12 mouse cellular contexts compared by ENCODE assay signal in the genomic region with DNA sequence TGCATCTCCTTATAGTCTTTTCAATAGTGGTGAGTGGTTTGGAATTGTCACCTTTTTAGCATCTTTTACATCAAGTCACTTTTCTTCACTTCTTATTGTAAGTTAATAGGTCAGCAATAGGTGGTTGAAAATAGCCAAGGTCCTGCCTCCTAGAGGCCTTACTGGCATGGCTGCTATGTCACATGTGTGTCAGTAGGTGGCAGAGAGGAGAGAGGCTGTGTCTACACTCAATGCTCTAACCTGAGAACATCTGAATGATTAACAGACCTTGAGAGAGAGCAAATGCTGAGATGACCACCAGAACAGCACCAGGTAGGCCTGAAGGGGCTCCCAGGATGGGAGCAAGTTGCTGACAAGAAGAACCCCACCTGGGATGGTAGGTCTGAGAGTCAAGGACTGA.
DNase-seq lines count a peak whose midpoint lies in the region; ATAC-seq and TF ChIP-seq lines count a peak whose summit lies in the region.
"Had no signal": no experiment of that assay in that cellular context is flagged by ENCODE, and none has a peak within 500 bp of the region (broad histone marks: within the 10 kb centered on the region; RNA-seq: fewer than 3 reads in every experiment).

No protein-coding gene starts in this region.

- ATAC-seq in forebrain, embryonic 13.5 days = no peak

- DNase-seq in gastrocnemius, adult 2 months = no peak
- no peak for DNase-seq in gastrocnemius, postnatal 4 days (ENCODE audit: low spot score in 2 of 2)
- peak; percentile 50 to 58 for DNase-seq in B cell, adult 2 months
- DNase-seq in embryo, embryonic 10.5 days (ENCODE audit: low spot score) = peak; percentile 28
- peak; percentile 32 for DNase-seq in lung, postnatal 10 days
- DNase-seq in left cerebral cortex, postnatal 36 days (ENCODE audit: low spot score in 2 of 2) = no peak
- DNase-seq in left cerebral cortex, postnatal 10 days (ENCODE audit: extremely low spot score in 1 of 2, low spot score in 2 of 2) = no peak

- no peaks in the 10 kb centered on the region for H3K36me3 ChIP-seq in forebrain, embryonic 13.5 days (ENCODE audit: poor library complexity, severe bottlenecking)
- H3K36me3 ChIP-seq: embryonic facial prominence, embryonic 12.5 days; G1E; heart, embryonic 15.5 days; liver, embryonic 15.5 days had no signal

- H3K4me3 ChIP-seq in gastrocnemius, adult 2 months = no peak overlapping the region
- no peak overlapping the region for H3K4me3 ChIP-seq in forebrain, embryonic 13.5 days
- H3K4me3 ChIP-seq: embryonic facial prominence, embryonic 12.5 days; heart, embryonic 15.5 days; liver, embryonic 15.5 days had no signal

- no peaks in the 10 kb centered on the region for H3K4me1 ChIP-seq in forebrain, embryonic 13.5 days
- H3K4me1 ChIP-seq: heart, embryonic 15.5 days; liver, embryonic 15.5 days had no signal

- no peaks in the 10 kb centered on the region for H3K9me3 ChIP-seq in forebrain, embryonic 13.5 days (replicated peaks)
- H3K9me3 ChIP-seq: embryonic facial prominence, embryonic 12.5 days; heart, embryonic 15.5 days; liver, embryonic 15.5 days had no signal

- H3K4me2 ChIP-seq in forebrain, embryonic 13.5 days = no peak overlapping the region
- H3K4me2 ChIP-seq: embryonic facial prominence, embryonic 12.5 days; heart, embryonic 15.5 days; liver, embryonic 15.5 days had no signal

- no peak overlapping the region for H3K27ac ChIP-seq in gastrocnemius, adult 2 months
- H3K27ac ChIP-seq in forebrain, embryonic 13.5 days = no peak overlapping the region
- H3K27ac ChIP-seq: embryonic facial prominence, embryonic 12.5 days; heart, embryonic 15.5 days; liver, embryonic 15.5 days had no signal

- H3K9ac ChIP-seq in forebrain, embryonic 13.5 days = no peak overlapping the region
- H3K9ac ChIP-seq: embryonic facial prominence, embryonic 12.5 days; heart, embryonic 15.5 days; liver, embryonic 15.5 days had no signal

- intact Hi-C loops in gastrocnemius, adult 2 months (cut with DNase I) = no loop called here
- intact Hi-C loops in left cerebral cortex, postnatal 36 days (cut with DNase I) = loop anchor here (10.0 kb wide), 1 partner anchor 129 kb away; no protein-coding TSS in a partner anchor
- intact Hi-C loops in left cerebral cortex, postnatal 10 days (cut with DNase I) = no loop called here

- TF ChIP-seq CTCF in gastrocnemius, adult 2 months (IDR thresholded peaks at IDR 0.05) = peak; percentile 48

- no peaks in the 10 kb centered on the region for H3K27me3 ChIP-seq in forebrain, embryonic 13.5 days
- H3K27me3 ChIP-seq: embryonic facial prominence, embryonic 12.5 days; heart, embryonic 15.5 days; liver, embryonic 15.5 days had no signal

Comparison
In these comparisons a context has a peak if more than half of its experiments do, and no peak if none do; other contexts are left out.
1. DNase-seq: peak in B cell, adult 2 months (2 of 2), embryo, embryonic 10.5 days (single experiment) and lung, postnatal 10 days (single experiment); none in gastrocnemius, adult 2 months (single experiment), gastrocnemius, postnatal 4 days (0 of 2), left cerebral cortex, postnatal 36 days (0 of 2) and left cerebral cortex, postnatal 10 days (0 of 2).